Mouse (Mus musculus) forebrain, embryonic 13.5 days (tissue): ENCODE results near the gene Hist1h2ad. TPM values are rescaled to one million over a fixed set of nuclear protein-coding genes. Genes with fewer than 3 reads are reported as not detected.

Experiments used
- ATAC-seq: fragments of 200-750 bp; cut with Nextera tagmentation; 2 replicates; pipeline ENCODE4 v1.8.0; 2017
- H3K27ac ChIP-seq: fragments of 300-500 bp; sonication (generic); 2 replicates; pipeline ENCODE4 v1.5.1; 2015; ENCODE audit warnings: inconsistent platforms, mild to moderate bottlenecking, moderate library complexity
- H3K27me3 ChIP-seq: fragments of 300-500 bp; sonication (generic); 2 replicates; pipeline ENCODE4 v1.6.1; 2015; ENCODE audit warnings: mild to moderate bottlenecking, inconsistent platforms
- H3K36me3 ChIP-seq: fragments of 300-500 bp; sonication (generic); 2 replicates; pipeline ENCODE4 v1.6.1; 2015; ENCODE audit warnings: mild to moderate bottlenecking, inconsistent platforms; ENCODE audit not compliant: poor library complexity, severe bottlenecking
- H3K4me1 ChIP-seq: fragments of 300-500 bp; sonication (generic); 2 replicates; pipeline ENCODE4 v1.6.1; 2015; ENCODE audit warnings: inconsistent platforms
- H3K4me2 ChIP-seq: fragments of 300-500 bp; sonication (generic); 2 replicates; pipeline ENCODE4 v1.6.1; 2015; ENCODE audit warnings: inconsistent platforms, mild to moderate bottlenecking, moderate library complexity
- H3K4me3 ChIP-seq: fragments of 300-500 bp; sonication (generic); 2 replicates; pipeline ENCODE4 v1.5.1; 2015; ENCODE audit warnings: mild to moderate bottlenecking, inconsistent platforms
- H3K9ac ChIP-seq: fragments of 300-500 bp; sonication (generic); 2 replicates; pipeline ENCODE4 v1.6.1; 2015; ENCODE audit warnings: mild to moderate bottlenecking, inconsistent platforms
- H3K9me3 ChIP-seq: fragments of 300-500 bp; sonication (generic); replicated peaks from 2 replicates; pipeline ENCODE4 v1.6.1; 2016; ENCODE audit warnings: inconsistent platforms
- WGBS: fragments of 180-500 bp; shearing (Covaris S2); methylation state at CpG from one replicate; pipeline ENCODE4 v1.1.7; 2015; 5-methylcytosine and 5-hydroxymethylcytosine counted together
- microRNA-seq: library from miRNA; unstranded; fragments of <30 nt; microRNA quantifications from one replicate; pipeline ENCODE4, GENCODE M21; 2016
- polyA plus RNA-seq: library from polyadenylated mRNA; unstranded; fragments of >200 nt; fragmentation: Nextera tagmentation; extraction: Ambion mirVana; gene quantifications from 2 replicates; pipeline ENCODE4 v1.2.1, GENCODE M21; 2015

Gene Hist1h2ad
- polyA plus RNA-seq, 1 experiment from 2014 or later, result 4.8 TPM

GRCm38 (mm10) chr13:23622861-23623450, 48.8 kb downstream of the Hist1h2ad start:
- no peaks in the 10 kb centered on the region for H3K9me3 ChIP-seq
- peak overlapping the region; percentile 98 for H3K27ac ChIP-seq
- no peaks in the 10 kb centered on the region for H3K27me3 ChIP-seq
- WGBS, result 25% methylated on average over 7 of the region's 7 CpGs
- H3K36me3 ChIP-seq, result no peaks in the 10 kb centered on the region
- ATAC-seq, result no peak
- H3K9ac ChIP-seq, result peak overlapping the region; percentile 97
- peaks cover 21% of the 10 kb centered on the region for H3K4me1 ChIP-seq
- peak overlapping the region; percentile 68 for H3K4me3 ChIP-seq
- peak overlapping the region; percentile 91 for H3K4me2 ChIP-seq

Small RNAs within 50 kb of the gene (microRNA-seq; reads per million reads assigned to microRNA genes)
- gene Gm44297 (not detected), gene Gm44359 (not detected), gene Gm44394 (not detected)

Other genes starting within 250 kb of the Hist1h2ad start
- 61.4 and 61.8 TPM in 2 replicates for gene Zfp322a, start 205.2 kb upstream of the Hist1h2ad start, polyA plus RNA-seq
- 12.4 and 13.4 TPM in 2 replicates for gene Abt1, start 150.5 kb upstream of the Hist1h2ad start, polyA plus RNA-seq
- gene Btn1a1, start 108.5 kb upstream of the Hist1h2ad start, polyA plus RNA-seq, result not detected in 2 replicates
- gene Btn2a2, start 85.5 kb upstream of the Hist1h2ad start, polyA plus RNA-seq, result 0.08 and 0.21 TPM in 2 replicates
- gene Hist1h4h, start 43.3 kb upstream of the Hist1h2ad start, polyA plus RNA-seq, result 5.2 and 6.4 TPM in 2 replicates
- 9.5 and 10.0 TPM in 2 replicates for gene Hist1h2af, start 40.5 kb upstream of the Hist1h2ad start, polyA plus RNA-seq
- 10.0 and 11.6 TPM in 2 replicates for gene Hist1h3g, start 39.0 kb upstream of the Hist1h2ad start, polyA plus RNA-seq
- 0.76 and 0.97 TPM in 2 replicates for gene Hist1h2bh, start 31.0 kb upstream of the Hist1h2ad start, polyA plus RNA-seq
- 1.2 and 1.3 TPM in 2 replicates for gene Hist1h3f, start 30.3 kb upstream of the Hist1h2ad start, polyA plus RNA-seq
- 1.6 and 2.2 TPM in 2 replicates for gene Hist1h4f, start 22.7 kb upstream of the Hist1h2ad start, polyA plus RNA-seq
- gene Hist1h1d, start 21.1 kb upstream of the Hist1h2ad start, polyA plus RNA-seq, result 0.54 and 0.68 TPM in 2 replicates
- gene Hist1h3e, start 12.0 kb upstream of the Hist1h2ad start, polyA plus RNA-seq, result 4.6 and 6.9 TPM in 2 replicates
- 120 and 139 TPM in 2 replicates for gene Hist1h2ae, start 3.2 kb upstream of the Hist1h2ad start, polyA plus RNA-seq
- gene Hist1h2bg, start 3.0 kb upstream of the Hist1h2ad start, polyA plus RNA-seq, result 8.9 and 11.5 TPM in 2 replicates
- gene Hist1h2bf, start 185 bp upstream of the Hist1h2ad start, polyA plus RNA-seq, result 10.3 and 11.2 TPM in 2 replicates
- gene Hist1h3d, start 1.4 kb downstream of the Hist1h2ad start, polyA plus RNA-seq, result 8.8 TPM in 2 replicates
- 160 and 172 TPM in 2 replicates for gene Hist1h4d, start 7.2 kb downstream of the Hist1h2ad start, polyA plus RNA-seq
- gene Hist1h2be, start 46.7 kb downstream of the Hist1h2ad start, polyA plus RNA-seq, result 2.6 and 2.9 TPM in 2 replicates
- 25.7 and 29.7 TPM in 2 replicates for gene Hist1h1e, start 48.2 kb downstream of the Hist1h2ad start, polyA plus RNA-seq
- gene Hist1h2ac, start 109.6 kb downstream of the Hist1h2ad start, polyA plus RNA-seq, result 1.0 and 1.3 TPM in 2 replicates
- 34.1 and 41.4 TPM in 2 replicates for gene Hist1h2bc, start 109.8 kb downstream of the Hist1h2ad start, polyA plus RNA-seq
- not detected in 2 replicates for gene Hist1h1t, start 121.4 kb downstream of the Hist1h2ad start, polyA plus RNA-seq
- gene Hist1h4c, start 124.1 kb downstream of the Hist1h2ad start, polyA plus RNA-seq, result 6.5 and 7.9 TPM in 2 replicates
- 2.2 and 2.8 TPM in 2 replicates for gene Hfe, start 136.5 kb downstream of the Hist1h2ad start, polyA plus RNA-seq
- gene Hist1h1c, start 164.4 kb downstream of the Hist1h2ad start, polyA plus RNA-seq, result 17.8 and 20.5 TPM in 2 replicates
- gene Hist1h3c, start 171.2 kb downstream of the Hist1h2ad start, polyA plus RNA-seq, result 8.8 and 10.8 TPM in 2 replicates
- 3.0 and 5.5 TPM in 2 replicates for gene Hist1h2bb, start 172.4 kb downstream of the Hist1h2ad start, polyA plus RNA-seq
- gene Hist1h2ab, start 176.7 kb downstream of the Hist1h2ad start, polyA plus RNA-seq, result 58.6 and 70.5 TPM in 2 replicates
- 17.0 and 19.6 TPM in 2 replicates for gene Hist1h3b, start 177.9 kb downstream of the Hist1h2ad start, polyA plus RNA-seq
- 5.7 and 6.1 TPM in 2 replicates for gene Hist1h4b, start 182.6 kb downstream of the Hist1h2ad start, polyA plus RNA-seq
- 0.64 and 1.1 TPM in 2 replicates for gene Hist1h4a, start 186.8 kb downstream of the Hist1h2ad start, polyA plus RNA-seq
- 6.3 and 7.2 TPM in 2 replicates for gene Hist1h3a, start 188.0 kb downstream of the Hist1h2ad start, polyA plus RNA-seq
- gene Hist1h1a, start 189.3 kb downstream of the Hist1h2ad start, polyA plus RNA-seq, result 4.6 and 6.0 TPM in 2 replicates
- gene Trim38, start 195.5 kb downstream of the Hist1h2ad start, polyA plus RNA-seq, result 0.08 TPM in 1 of 2 replicates, not detected in the other
- not detected in 2 replicates for gene Slc17a2, start 232.6 kb downstream of the Hist1h2ad start, polyA plus RNA-seq